Mouse (Mus musculus) heart, adult 2 months (tissue): ENCODE results near the gene Sh3kbp1.

Source experiments
- CTCF ChIP-seq: fragments of 200-600 bp; IDR thresholded peaks from 2 replicates; pipeline ENCODE4 v1.8.1; 2022; ENCODE audit warnings: antibody characterized with exemption, mild to moderate bottlenecking, moderate library complexity
- POLR2A ChIP-seq: fragments of 200-500 bp; IDR thresholded peaks from 2 replicates; pipeline ENCODE4 v1.6.1; 2011; ENCODE audit warnings: mild to moderate bottlenecking, low read depth, low read length, control low read depth; ENCODE audit not compliant: insufficient read depth

DNA sequence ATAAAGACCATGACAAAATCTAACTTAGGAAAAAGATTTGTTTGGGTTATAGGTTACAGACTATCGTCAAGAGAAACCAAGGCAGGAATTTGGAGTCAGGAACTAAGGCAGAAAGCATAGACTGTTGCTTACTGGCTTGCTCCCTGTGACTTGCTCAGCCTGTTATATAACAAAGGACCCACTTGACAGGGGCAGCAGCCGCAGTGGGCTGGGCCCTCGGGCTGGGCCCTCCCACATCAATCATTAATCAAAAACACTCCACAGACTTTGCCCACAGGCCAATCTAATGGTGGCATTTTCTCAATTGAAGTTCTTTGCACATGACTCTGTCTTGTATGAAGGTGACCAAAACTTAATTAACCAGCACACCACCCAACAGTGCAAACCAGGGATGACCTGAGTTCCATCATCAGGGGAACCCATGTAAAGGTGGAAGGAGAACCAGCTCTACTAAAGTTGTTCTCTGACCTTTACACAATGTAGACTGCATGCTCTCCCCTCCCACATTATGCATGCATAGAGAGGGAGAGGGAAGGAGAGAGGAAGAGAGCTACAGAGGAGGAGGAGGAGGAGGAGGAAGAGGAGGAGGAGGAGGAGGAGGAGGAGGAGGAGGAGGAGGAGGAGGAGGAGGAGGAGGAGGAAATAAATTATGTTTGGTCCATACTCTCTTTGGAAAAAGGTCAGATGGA, 344.2 kb downstream of the Sh3kbp1 start:
- TF ChIP-seq CTCF: no peak
- TF ChIP-seq POLR2A: no peak
